Mouse (Mus musculus) left cerebral cortex, adult 8-10 months (tissue): ENCODE data around the gene Azi2. TPM values are rescaled to one million over a fixed set of nuclear protein-coding genes. Genes with fewer than 3 reads are reported as not detected.

Experiments used
- DNase-seq, 2 experiments: peaks; one replicate each; pipeline ENCODE4 v3.0.0; 2022; ENCODE audit warnings: low spot score in 2 of 2
- microRNA-seq, 2 experiments: library from miRNA; unstranded; fragments of <30 nt; microRNA quantifications; one replicate each; pipeline ENCODE4 v1.2.0; 2022
- total RNA-seq, 4 experiments: library from RNA; stranded (reverse); gene quantifications; 2 replicates each; pipeline ENCODE4 v1.2.4; 2022

Gene Azi2
- total RNA-seq, 4 experiments from 2014 or later: 69.3 to 79.3 (median 71.7) TPM

GRCm38 (mm10) chr9:118082575-118083431 lies 42.5 kb downstream of the Azi2 start:
- DNase-seq: no peak

- no peak for DNase-seq
Observed at GRCm38 (mm10) chr9:118083834-118084233, 43.5 kb downstream of the Azi2 start.

- DNase-seq: no peak
Observed at GRCm38 (mm10) chr9:118099395-118099794, 59.1 kb downstream of the Azi2 start.

- no peak for DNase-seq
Observed at GRCm38 (mm10) chr9:118100484-118100883, 60.2 kb downstream of the Azi2 start.

GRCm38 (mm10) chr9:118101802-118102201 lies 61.5 kb downstream of the Azi2 start:
- DNase-seq: no peak

GRCm38 (mm10) chr9:118108527-118109011 lies 68.3 kb downstream of the Azi2 start:
- DNase-seq: peak in 1 of 2 experiments; percentile 26

GRCm38 (mm10) chr9:118109697-118110359 lies 69.5 kb downstream of the Azi2 start:
- DNase-seq: no peak

- no peak for DNase-seq
Observed at GRCm38 (mm10) chr9:118110360-118110710, 70.0 kb downstream of the Azi2 start.

Small RNA genes within 50 kb of the gene (microRNA-seq; reads per million reads assigned to microRNA genes)
- gene Gm22008: 0 reads per million in 2 experiments

Other genes starting within 250 kb of the Azi2 start
- 10 to 100 TPM; 14.8 to 22.7 (median 16.7) TPM for gene Cmc1, start 109.7 kb downstream of the Azi2 start, total RNA-seq